Mouse (Mus musculus) MN1 (cell line): ENCODE measurements around the gene Usp38.
"Not testable (repeated sequence)": the region's sequence is repeated elsewhere in the genome, so short reads cannot be mapped to it uniquely, and the experiment has no call there.

Experiments
- DNase-seq: peaks from one replicate; pipeline ENCODE4 v3.0.0-alpha.2; 2016; ENCODE audit warnings: low spot score

The Usp38 gene

GRCm38 (mm10) chr8:81014789-81015699, at the start of gene Usp38:
TSS of gene Usp38 (minus strand) at chr8:81014928.
- DNase-seq: peak; percentile 99

DNA sequence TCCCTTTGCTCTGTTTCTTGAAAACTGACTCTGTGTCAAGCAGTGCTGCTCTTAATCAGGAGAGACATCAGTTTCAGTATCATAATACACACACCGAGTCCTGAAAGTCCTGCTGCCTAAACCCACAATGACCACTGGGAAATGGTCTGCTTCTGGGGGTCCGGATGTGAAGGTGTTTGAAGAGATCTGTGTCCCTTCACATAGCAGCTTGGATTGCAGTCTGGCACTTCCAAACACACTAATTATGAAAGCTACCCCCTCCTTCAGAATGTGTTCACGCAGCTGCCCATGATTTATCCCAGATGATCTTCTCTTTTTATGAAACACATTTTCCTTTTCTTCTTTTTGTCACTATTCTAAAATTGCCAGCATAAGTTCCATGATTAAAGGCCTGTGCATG, 47.8 kb upstream of the Usp38 start:
- DNase-seq: no peak

GRCm38 (mm10) chr8:81061950-81062349, 47.2 kb upstream of the Usp38 start:
- peak; percentile 30 for DNase-seq

DNA sequence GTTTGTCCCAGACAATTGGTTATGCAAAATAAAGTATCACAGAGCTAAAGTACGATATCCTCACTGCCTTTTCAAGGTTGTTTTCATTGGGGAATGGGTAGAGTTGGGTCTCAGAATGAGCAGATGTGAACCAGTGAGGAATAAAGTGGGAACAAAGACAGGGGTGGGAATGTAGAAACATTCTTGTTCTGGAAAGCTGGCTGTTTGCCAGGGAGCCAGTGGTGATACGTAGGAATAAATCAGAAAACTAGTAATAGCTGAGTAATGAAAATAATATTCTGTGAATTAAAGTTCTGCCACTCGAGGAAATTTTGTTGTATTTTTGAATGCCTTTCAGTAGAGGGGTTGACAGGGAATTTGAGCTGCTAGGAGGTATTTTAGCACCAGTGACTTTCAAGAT, 29.5 kb upstream of the Usp38 start:
- DNase-seq: no peak

DNA sequence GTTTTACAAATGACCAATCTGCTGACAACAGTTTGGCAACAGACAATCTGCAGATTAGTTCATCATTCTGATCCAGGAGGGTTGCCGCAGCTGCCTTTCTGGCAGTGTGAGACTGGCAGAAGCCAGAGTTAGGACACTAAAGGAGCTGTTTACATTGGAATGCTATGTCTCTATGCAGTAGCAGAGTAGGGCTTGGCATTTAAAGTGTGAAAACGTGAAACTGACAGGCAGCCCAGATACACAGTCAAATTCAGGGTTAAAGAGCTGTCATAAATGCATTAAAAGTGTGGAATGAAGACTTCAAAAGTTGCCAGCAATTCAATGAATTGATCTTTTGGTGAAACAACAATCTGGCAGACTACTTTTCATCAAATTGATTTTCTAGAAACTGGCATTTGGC, 13.3 kb upstream of the Usp38 start:
- DNase-seq: no peak

DNA sequence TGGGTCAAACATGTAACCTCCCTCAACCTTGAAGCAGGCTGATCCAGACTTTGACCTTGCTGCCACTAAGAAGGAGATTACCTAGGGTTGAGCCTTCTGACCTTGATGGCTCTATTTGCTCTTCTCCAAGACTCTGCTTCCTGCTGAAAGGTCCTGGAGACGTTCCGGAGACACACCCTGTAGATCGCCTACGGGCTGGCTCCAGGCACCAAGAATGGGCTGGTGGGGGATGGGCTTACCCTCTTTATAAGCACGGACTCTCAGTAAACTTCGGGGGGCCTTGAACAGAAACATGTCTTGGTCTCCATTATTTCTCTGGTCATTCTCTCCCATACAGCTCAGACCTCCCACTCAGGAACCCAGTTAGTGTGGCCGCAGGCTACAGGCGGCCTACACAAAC, 2.8 kb upstream of the Usp38 start:
- not testable (repeated sequence) for DNase-seq

- peak; percentile 51 for DNase-seq
These were observed 757 bp downstream of the Usp38 start for GRCm38 (mm10) chr8:81013811-81014530.

GRCm38 (mm10) chr8:81012699-81013098, 2.0 kb downstream of the Usp38 start:
- no peak for DNase-seq

GRCm38 (mm10) chr8:81012031-81012560, 2.6 kb downstream of the Usp38 start:
- no peak for DNase-seq

DNA sequence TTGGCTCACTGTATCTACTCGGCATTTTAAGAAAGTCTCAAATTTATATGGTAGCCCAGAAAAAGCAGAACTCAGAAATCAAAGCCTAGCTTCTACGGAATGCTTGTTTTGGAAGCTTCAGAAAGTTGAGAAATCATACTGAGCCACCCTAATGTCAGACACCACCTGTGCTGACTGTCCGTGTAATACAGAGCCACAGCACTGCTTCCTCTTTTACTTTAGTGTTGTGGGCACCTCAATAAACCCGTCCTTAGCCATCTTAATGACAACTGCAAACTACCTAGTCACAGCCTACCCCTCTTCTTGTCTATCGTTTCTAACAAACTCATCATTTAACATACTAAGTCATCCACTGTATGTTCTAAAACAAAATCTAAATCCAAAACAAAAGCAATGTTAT, 4.3 kb downstream of the Usp38 start:
- no peak for DNase-seq

- DNase-seq: no peak
These were observed 9.6 kb downstream of the Usp38 start for GRCm38 (mm10) chr8:81005114-81005513.

- DNase-seq: peak; percentile 77
These were observed 18.1 kb downstream of the Usp38 start for GRCm38 (mm10) chr8:80996632-80997031.

DNA sequence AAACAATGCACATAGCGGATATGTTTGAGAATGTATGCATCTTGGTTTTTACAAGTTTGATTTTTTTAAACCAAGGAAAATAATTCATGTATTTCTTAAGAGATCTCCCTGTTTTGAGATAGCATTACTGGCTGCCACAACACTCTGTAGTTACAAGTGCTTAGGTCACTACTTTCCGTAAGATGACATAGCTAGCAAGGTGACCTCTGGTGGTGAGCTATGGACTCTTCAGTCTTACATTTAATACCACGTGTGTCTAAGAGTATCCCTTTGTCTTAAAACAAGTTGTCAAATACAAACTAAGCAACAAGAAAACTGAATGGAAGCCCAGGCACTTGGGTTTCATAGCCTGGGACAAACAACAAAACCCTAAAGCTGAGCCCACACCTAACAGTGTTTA, 22.8 kb downstream of the Usp38 start:
- peak; percentile 67 for DNase-seq

DNA sequence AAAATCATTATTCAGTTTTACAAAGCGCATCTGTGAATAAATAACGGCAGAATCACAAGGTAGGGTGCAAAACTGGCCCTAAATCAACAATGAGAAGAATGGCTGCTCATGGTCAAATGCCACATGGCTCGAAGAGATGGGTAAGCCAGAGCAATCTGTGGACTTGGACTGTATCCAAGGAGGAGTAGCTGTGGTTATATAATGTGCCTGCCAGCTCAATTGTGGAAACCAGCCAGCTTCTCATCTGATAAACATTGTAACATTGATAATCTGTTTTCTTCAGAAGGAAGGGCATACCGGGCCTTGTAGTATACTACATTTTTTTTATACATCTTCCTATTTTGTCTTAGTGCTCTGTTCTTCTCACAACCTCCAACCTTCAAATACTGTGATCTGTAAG, 31.9 kb downstream of the Usp38 start:
- peak; percentile 81 for DNase-seq

DNA sequence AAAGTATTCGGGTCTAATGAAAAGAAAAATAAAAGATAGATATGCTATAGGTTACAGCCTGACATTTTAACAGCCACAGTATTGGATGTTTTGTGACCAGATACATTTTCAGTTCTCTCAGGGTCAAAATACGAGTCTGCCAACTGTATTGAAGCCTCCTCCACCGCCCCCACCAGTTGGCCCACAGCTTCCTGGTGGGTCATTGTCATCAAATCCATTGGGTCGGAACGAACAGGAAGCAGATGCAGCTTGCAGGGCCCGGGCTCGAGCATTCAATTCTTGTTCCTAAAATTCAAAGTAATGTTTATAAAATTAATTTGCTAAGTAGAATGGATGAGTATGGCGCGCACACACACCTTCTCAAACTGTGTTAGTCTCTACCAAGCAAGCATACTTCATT, 33.0 kb downstream of the Usp38 start:
- no peak for DNase-seq

GRCm38 (mm10) chr8:80980063-80980462, 34.7 kb downstream of the Usp38 start:
- no peak for DNase-seq

DNA sequence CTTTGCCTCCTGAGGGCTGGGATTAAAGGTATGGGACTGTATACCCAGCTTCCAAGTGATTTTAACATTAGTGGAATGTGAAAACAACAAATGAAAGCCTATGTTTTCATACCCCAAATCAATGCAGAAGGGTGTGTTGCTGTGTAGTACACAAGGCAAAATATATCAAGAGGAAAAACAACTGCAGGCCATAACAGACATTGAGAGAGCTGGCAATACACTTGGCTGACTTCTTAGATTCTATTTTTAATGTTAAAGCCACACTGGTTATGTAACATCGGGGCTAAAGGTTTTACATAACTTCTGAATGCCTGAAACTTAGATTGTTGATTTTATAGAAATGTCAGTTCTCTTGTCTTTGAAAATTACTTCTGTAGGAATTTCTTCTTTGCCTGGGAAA, 37.5 kb downstream of the Usp38 start:
- DNase-seq: no peak

DNA sequence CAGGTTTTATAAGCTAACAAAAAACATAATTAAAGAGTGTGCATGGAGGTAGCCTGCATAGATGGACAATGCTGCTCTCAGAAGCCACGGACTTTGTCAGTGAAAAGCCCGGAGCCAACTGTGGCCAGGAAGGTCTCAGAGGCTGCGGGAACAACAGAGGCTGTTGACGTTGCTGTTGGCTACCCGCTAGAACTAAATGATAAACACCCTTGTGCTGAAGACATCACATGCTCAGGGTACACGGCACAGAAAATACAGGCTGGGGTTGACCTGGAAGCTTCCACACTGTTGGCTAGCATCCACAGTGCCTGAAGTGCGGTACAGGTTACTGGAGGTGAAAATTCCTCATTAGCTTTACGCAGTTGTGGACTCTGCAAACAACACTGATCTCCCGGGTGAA, 43.6 kb downstream of the Usp38 start:
- no peak for DNase-seq

GRCm38 (mm10) chr8:80970000-80970685, 44.6 kb downstream of the Usp38 start:
- no peak for DNase-seq

DNA sequence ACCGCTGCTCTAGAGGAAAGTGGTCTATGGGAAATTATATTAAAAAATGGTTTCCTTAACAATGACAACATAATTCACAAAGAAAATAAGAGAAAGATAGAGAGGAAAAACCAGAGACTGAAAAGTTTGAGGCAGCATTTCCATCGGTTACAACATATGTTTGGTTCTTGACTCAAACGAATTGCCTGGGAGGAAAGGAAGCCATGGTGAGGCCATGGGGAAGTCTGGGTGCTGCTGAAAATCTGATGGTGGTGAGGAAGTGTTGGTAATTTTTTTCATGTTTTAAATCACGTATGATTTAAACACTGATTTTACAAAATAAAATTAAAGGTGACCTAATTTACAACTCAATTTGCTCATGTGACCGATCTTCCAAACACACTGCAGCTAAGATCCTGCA, 45.3 kb downstream of the Usp38 start:
- DNase-seq: no peak

GRCm38 (mm10) chr8:80963095-80963494, 51.6 kb downstream of the Usp38 start:
- no peak for DNase-seq

DNA sequence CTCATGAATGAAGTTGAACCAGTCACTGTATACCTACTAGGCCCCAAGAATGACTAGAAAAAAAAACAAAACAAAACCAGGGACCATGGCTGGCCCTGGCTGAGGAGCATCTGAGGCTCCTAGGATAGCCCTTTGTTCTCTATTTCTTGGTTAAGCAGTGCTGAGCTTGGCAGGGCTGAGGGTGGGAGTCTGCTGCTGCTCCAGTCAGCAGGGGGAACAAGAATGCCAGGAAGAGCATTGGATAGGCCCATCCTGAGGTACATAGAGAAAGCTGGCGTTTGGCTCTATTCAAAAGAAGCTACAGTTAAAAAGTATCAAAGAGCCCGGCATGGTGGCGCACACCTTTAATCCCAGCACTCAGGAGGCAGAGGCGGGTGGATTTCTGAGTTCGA, 52.1 kb downstream of the Usp38 start:
- no peak for DNase-seq
